Mouse (Mus musculus): ENCODE measurements around the gene Gfy. TPM values are rescaled to one million over a fixed set of nuclear protein-coding genes. Genes with fewer than 3 reads are reported as not detected.
"Not testable (repeated sequence)": the region's sequence is repeated elsewhere in the genome, so short reads cannot be mapped to it uniquely, and the experiment has no call there.

Gene Gfy
- polyA plus RNA-seq, 1 experiment from 2014 or later, result not detected

DNA sequence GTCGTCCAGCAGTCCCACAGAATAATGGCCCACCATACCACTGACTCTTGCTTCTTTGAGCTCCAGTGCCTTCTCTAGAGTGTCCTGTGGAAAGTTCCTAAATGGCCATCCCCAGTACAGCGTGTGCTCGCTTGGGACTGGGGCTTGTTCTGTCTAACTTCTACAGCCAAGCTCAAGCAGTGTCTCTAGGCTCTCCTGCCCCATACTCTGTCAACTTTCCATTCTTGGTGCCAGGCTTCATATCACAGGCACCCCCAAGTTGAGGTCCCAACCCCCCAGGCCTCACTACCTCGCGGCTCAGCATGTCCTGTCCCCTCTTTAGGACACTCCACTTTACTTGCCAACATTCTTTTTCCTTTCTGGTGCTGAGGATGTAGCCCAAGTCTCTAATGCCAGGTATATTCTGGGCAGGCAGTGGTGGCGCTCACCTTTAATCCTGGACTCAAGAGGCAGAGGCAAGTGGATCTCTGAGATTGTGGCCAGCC, 19.0 kb downstream of the Gfy start:
- no peak overlapping the region for H3K4me2 ChIP-seq (ENCODE audit: low read depth, low read length)
- no peak overlapping the region for H3K27ac ChIP-seq (ENCODE audit: low read length)
- 76% methylated on average over 6 of the region's 6 CpGs for WGBS (ENCODE audit: insufficient replicate concordance)
- no peak overlapping the region for H3K9ac ChIP-seq (ENCODE audit: low read depth, low read length)
- H3K4me1 ChIP-seq (ENCODE audit: control insufficient read depth, low read depth, low read length), result peaks cover 14% of the 10 kb centered on the region
- no peaks in the 10 kb centered on the region for H3K9me3 ChIP-seq (replicated peaks; ENCODE audit: control insufficient read depth, low read length)
- peaks cover 32% of the 10 kb centered on the region for H3K27me3 ChIP-seq (ENCODE audit: control insufficient read depth, insufficient read depth, low read depth, low read length)
- H3K4me3 ChIP-seq (ENCODE audit: low read depth, low read length), result no peak overlapping the region
- ATAC-seq (ENCODE audit: low read depth), result no peak
- no peaks in the 10 kb centered on the region for H3K36me3 ChIP-seq (ENCODE audit: control insufficient read depth, insufficient read depth)

DNA sequence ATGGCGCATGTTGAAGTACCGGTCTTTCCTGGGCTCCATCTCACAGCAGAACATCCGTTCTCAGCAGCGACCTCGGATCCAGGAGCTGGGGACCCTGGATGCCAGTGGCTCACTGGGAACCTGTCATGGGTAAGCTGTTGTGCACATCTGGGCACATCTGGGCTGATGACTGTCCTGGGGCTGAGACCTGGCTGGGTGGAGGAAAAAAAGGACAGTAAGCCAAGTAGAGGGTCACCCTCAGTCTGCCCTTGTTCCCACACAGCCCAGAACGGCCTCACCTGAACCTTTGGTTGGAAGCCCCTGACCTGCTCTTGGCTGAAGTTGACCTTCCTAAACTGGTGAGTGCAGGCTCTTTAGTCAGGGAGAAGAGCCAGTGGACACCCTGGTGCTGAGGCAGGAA, 20.4 kb downstream of the Gfy start:
- WGBS (ENCODE audit: insufficient replicate concordance), result 81% methylated on average over 6 of the region's 6 CpGs
- H3K27me3 ChIP-seq (ENCODE audit: control insufficient read depth, insufficient read depth, low read depth, low read length), result peaks cover 18% of the 10 kb centered on the region
- H3K27ac ChIP-seq (ENCODE audit: low read length), result no peak overlapping the region
- H3K4me3 ChIP-seq (ENCODE audit: low read depth, low read length), result no peak overlapping the region
- H3K36me3 ChIP-seq (ENCODE audit: control insufficient read depth, insufficient read depth), result no peaks in the 10 kb centered on the region
- H3K9me3 ChIP-seq (replicated peaks; ENCODE audit: control insufficient read depth, low read length), result no peaks in the 10 kb centered on the region
- no peak overlapping the region for H3K9ac ChIP-seq (ENCODE audit: low read depth, low read length)
- ATAC-seq (ENCODE audit: low read depth), result no peak
- H3K4me1 ChIP-seq (ENCODE audit: control insufficient read depth, low read depth, low read length), result peaks cover 20% of the 10 kb centered on the region
- H3K4me2 ChIP-seq (ENCODE audit: low read depth, low read length), result no peak overlapping the region

DNA sequence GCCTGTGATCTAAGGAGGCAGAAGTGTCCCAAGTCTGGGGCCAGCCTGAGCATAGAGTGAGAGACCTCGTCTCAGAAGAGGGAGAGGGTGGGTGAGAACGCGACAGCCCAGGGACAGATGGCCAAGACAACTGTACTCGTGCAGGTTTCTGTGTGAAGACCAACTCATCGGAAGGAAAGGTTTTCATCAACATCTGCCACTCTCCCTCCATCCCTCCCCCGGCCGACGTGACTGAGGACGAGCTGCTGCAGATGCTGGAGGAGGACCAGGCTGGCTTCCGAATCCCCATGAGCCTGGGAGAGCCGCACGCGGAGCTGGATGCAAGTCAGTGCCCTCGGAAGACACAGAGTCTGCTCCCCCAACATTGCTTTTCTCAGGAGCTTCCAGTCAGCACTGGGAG, 21.9 kb downstream of the Gfy start:
- 81% methylated on average over 14 of the region's 14 CpGs for WGBS (ENCODE audit: insufficient replicate concordance)

DNA sequence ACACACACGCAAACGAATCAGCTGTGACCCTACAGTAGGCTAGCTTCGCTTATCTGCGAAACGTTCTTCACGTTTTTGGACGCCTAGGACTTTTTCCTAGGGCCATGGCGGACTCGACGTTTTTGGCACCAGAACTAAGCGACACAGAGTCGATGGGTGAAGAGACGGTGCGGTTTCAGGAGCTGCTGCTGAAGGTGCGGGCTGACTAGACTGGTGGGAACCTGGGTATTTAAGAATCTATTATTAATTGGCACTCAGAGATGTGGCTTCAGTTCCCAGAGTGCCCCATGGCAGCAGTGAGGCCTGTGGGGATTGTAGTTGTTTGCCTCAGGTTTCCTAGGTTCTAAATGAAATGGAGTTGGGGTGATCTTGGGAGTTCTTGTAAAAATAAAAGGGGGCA, 23.2 kb downstream of the Gfy start:
- no peaks in the 10 kb centered on the region for H3K9me3 ChIP-seq (replicated peaks; ENCODE audit: control insufficient read depth, low read length)
- H3K36me3 ChIP-seq (ENCODE audit: control insufficient read depth, insufficient read depth), result no peaks in the 10 kb centered on the region
- WGBS (ENCODE audit: insufficient replicate concordance), result 82% methylated on average over 15 of the region's 15 CpGs
- H3K27me3 ChIP-seq (ENCODE audit: control insufficient read depth, insufficient read depth, low read depth, low read length), result no peaks in the 10 kb centered on the region
- H3K4me2 ChIP-seq (ENCODE audit: low read depth, low read length), result no peak overlapping the region
- peaks cover 6% of the 10 kb centered on the region for H3K4me1 ChIP-seq (ENCODE audit: control insufficient read depth, low read depth, low read length)
- ATAC-seq (ENCODE audit: low read depth), result no peak
- H3K4me3 ChIP-seq (ENCODE audit: low read depth, low read length), result no peak overlapping the region
- H3K9ac ChIP-seq (ENCODE audit: low read depth, low read length), result no peak overlapping the region
- no peak overlapping the region for H3K27ac ChIP-seq (ENCODE audit: low read length)

More for the DNA sequence above, 21.9 kb downstream of the Gfy start:
- Histone ChIP-seq H3K9me3 (replicated peaks; ENCODE audit: control insufficient read depth, low read length) (no peaks in the 10 kb centered on the region), H3K27me3 (ENCODE audit: control insufficient read depth, insufficient read depth, low read depth, low read length) (peaks cover 3% of the 10 kb centered on the region; the same call in 1 of the 2 replicates), H3K4me3 (ENCODE audit: low read depth, low read length) (no peak overlapping the region), H3K9ac (ENCODE audit: low read depth, low read length) (no peak overlapping the region), H3K4me1 (ENCODE audit: control insufficient read depth, low read depth, low read length) (peaks cover 15% of the 10 kb centered on the region), H3K27ac (ENCODE audit: low read length) (no peak overlapping the region), H3K36me3 (ENCODE audit: control insufficient read depth, insufficient read depth) (no peaks in the 10 kb centered on the region), H3K4me2 (ENCODE audit: low read depth, low read length) (no peak overlapping the region)
- ATAC-seq (ENCODE audit: low read depth), result no peak

DNA sequence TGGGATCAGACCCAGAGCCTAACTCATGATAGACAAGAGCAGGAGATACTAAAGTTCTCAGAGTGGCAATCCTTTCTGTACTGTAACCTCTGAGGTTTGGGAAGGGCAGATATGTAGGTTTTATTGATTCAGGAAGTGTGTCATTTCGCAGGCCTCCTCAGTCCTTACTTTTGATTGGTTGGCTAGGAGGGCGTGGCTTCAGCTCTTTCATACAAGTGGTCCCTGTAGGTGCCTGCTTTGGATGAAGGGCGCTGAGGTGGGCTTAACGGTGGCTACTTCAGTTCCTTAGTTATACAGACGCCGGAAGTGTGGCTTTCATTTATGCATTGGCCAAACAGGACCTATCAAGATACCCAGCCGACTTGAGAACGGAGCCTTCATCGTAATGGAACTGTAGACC, 23.8 kb downstream of the Gfy start:
- Histone ChIP-seq H3K4me1 (ENCODE audit: control insufficient read depth, low read depth, low read length) (peaks cover 6% of the 10 kb centered on the region), H3K27ac (ENCODE audit: low read length) (no peak overlapping the region), H3K9me3 (replicated peaks; ENCODE audit: control insufficient read depth, low read length) (no peaks in the 10 kb centered on the region), H3K4me2 (ENCODE audit: low read depth, low read length) (no peak overlapping the region), H3K27me3 (ENCODE audit: control insufficient read depth, insufficient read depth, low read depth, low read length) (no peaks in the 10 kb centered on the region), H3K36me3 (ENCODE audit: control insufficient read depth, insufficient read depth) (no peaks in the 10 kb centered on the region), H3K4me3 (ENCODE audit: low read depth, low read length) (no peak overlapping the region), H3K9ac (ENCODE audit: low read depth, low read length) (no peak overlapping the region)
- 76% methylated on average over 9 of the region's 9 CpGs for WGBS (ENCODE audit: insufficient replicate concordance)
- no peak for ATAC-seq (ENCODE audit: low read depth)

DNA sequence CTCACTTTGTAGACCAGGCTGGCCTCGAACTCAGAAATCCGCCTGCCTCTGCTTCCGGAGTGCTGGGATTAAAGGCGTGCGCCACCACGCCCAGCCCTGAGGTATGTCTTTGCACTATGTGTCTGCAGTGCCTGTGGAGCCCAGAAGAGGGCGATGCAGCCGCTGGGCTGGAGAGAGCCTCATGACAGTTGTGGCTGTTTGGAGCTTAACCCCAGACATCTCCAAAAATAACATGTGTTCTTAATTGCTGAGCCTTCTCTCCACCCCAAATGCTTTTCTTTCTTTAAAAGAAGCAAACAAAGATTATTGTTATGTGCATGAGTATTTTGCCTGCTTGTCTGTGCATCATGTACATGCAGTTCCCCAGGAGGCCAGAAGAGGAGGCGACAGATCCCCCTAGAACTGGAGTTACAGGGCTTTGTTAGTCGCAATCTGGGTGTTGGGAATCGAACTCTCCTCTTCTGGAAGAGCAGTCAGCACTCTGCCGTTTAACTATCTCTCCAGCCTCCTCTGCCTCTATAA, 24.3 kb downstream of the Gfy start:
- H3K9me3 ChIP-seq (replicated peaks; ENCODE audit: control insufficient read depth, low read length), result no peaks in the 10 kb centered on the region
- peaks cover 6% of the 10 kb centered on the region for H3K4me1 ChIP-seq (ENCODE audit: control insufficient read depth, low read depth, low read length)
- H3K4me2 ChIP-seq (ENCODE audit: low read depth, low read length), result peak overlapping the region; percentile 85
- H3K36me3 ChIP-seq (ENCODE audit: control insufficient read depth, insufficient read depth), result no peaks in the 10 kb centered on the region
- H3K9ac ChIP-seq (ENCODE audit: low read depth, low read length), result 0 out of 2 replicates have a peak overlapping the region, but pooled peaks have one; percentile 5
- no peaks in the 10 kb centered on the region for H3K27me3 ChIP-seq (ENCODE audit: control insufficient read depth, insufficient read depth, low read depth, low read length)
- peak overlapping the region; percentile 76 for H3K4me3 ChIP-seq (ENCODE audit: low read depth, low read length)
- ATAC-seq (ENCODE audit: low read depth), result no peak
- 62% methylated on average over 12 of the region's 12 CpGs for WGBS (ENCODE audit: insufficient replicate concordance)
- H3K27ac ChIP-seq (ENCODE audit: low read length), result peak overlapping the region; percentile 26; the same call in 1 of the 2 replicates

DNA sequence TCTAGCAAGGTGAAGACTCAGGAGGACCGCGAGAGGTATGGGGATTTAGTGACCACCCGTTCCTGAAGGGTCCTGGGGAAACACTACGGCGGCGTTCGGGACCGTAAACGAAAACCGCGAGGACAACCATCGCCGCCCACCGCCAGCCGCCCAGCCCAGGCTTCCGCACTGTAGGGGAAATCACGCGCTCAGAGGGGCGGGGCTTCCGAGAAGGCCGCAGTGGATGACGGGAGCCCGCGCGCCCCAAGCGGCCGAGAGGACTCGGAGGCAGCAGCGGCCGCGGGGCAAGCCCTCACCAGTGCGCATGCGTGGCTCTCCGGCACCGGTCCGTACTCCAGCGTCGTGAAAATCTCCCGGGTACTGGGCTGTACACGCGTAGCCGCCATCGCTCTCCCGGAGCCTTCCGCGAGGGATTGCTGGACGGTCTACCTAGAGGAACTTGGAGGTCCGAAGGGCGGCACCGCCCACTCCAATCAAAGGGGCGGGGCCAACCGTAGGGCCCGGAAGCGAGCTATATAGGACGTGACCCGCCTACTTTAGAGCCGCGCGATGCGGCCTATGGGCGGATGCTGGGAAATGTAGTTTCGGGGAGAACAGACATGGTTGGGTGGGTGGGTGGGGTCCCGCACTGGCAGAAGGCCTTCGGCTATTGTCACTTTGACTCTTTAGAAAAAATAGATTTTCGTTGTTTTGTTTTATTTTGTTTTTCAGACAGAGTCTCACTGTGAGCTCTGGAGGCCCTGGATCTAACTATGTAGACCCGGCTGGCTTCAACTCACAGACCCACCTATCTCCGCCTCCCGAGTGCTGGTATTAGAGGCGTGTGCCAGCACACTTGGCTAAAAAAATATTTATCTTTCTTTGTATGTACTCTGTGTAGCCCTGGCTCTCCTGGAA, 25.0 kb downstream of the Gfy start, which contains the start of the genes Pih1d1 and Aldh16a1:
Gene Pih1d1, plus strand, starts transcription at position 208 of the 897 bp plus-strand sequence.
Gene Aldh16a1, minus strand, starts transcription at position 489 of the 897 bp plus-strand sequence.
- Histone ChIP-seq H3K36me3 (ENCODE audit: control insufficient read depth, insufficient read depth) (no peaks in the 10 kb centered on the region), H3K9me3 (replicated peaks; ENCODE audit: control insufficient read depth, low read length) (no peaks in the 10 kb centered on the region), H3K27ac (ENCODE audit: low read length) (peak within 1 kb of the TSS; percentile 94), H3K27me3 (ENCODE audit: control insufficient read depth, insufficient read depth, low read depth, low read length) (no peaks in the 10 kb centered on the region), H3K4me3 (ENCODE audit: low read depth, low read length) (peak within 1 kb of the TSS; percentile 76), H3K4me2 (ENCODE audit: low read depth, low read length) (peak within 1 kb of the TSS; percentile 85), H3K4me1 (ENCODE audit: control insufficient read depth, low read depth, low read length) (peaks cover 6% of the 10 kb centered on the region), H3K9ac (ENCODE audit: low read depth, low read length) (peak within 1 kb of the TSS; percentile 84)
- ATAC-seq (ENCODE audit: low read depth), result peak; percentile 95
- 1% methylated on average over 66 of the region's 69 CpGs for WGBS (ENCODE audit: insufficient replicate concordance)

DNA sequence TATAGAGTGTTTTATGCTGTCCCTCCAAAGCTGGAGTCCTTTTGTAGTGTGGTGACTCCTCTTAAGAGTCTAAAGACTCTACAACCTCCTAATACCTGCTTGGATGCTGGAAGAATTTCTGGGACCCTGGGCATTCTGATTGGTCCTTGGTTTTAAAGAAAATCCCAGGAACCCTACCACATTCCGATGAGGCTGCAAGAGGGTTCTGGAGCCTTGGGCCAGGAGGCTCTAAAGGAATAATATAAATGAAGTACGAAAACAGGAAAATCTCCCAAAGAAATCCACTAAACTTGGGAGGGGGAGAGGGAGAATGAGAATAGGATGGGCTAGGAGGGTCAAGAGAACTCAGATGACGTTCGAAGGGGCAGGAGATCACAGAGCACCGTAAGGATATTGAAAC, 25.8 kb downstream of the Gfy start:
- H3K36me3 ChIP-seq (ENCODE audit: control insufficient read depth, insufficient read depth), result no peaks in the 10 kb centered on the region
- peak overlapping the region; percentile 94 for H3K27ac ChIP-seq (ENCODE audit: low read length)
- H3K9me3 ChIP-seq (replicated peaks; ENCODE audit: control insufficient read depth, low read length), result no peaks in the 10 kb centered on the region
- no peak for ATAC-seq (ENCODE audit: low read depth)
- under 1% methylated on average over 5 of the region's 5 CpGs for WGBS (ENCODE audit: insufficient replicate concordance)
- H3K27me3 ChIP-seq (ENCODE audit: control insufficient read depth, insufficient read depth, low read depth, low read length), result no peaks in the 10 kb centered on the region
- peak overlapping the region; percentile 76 for H3K4me3 ChIP-seq (ENCODE audit: low read depth, low read length)
- peak overlapping the region; percentile 84 for H3K9ac ChIP-seq (ENCODE audit: low read depth, low read length)
- H3K4me2 ChIP-seq (ENCODE audit: low read depth, low read length), result peak overlapping the region; percentile 85
- H3K4me1 ChIP-seq (ENCODE audit: control insufficient read depth, low read depth, low read length), result peaks cover 6% of the 10 kb centered on the region

DNA sequence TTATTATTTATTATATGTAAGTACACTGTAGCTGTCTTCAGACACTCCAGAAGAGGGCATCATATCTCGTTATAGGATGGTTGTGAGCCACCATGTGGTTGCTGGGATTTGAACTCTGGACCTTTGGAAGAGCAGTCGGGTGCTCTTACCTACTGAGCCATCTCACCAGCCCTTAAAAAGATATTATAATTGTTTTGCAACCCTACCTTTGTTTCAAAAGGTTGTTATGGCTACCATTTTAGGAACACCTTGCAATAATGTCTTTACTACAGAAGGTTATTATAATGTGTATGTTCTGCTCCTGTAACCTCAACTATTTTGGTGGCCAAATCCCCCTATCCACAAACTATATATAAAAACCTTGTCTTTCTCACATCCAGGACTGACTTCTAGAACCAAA, 26.3 kb downstream of the Gfy start:
- not testable (repeated sequence) for H3K4me3 ChIP-seq (ENCODE audit: low read depth, low read length); H3K9me3 ChIP-seq (replicated peaks; ENCODE audit: control insufficient read depth, low read length); H3K27me3 ChIP-seq (ENCODE audit: control insufficient read depth, insufficient read depth, low read depth, low read length); H3K36me3 ChIP-seq (ENCODE audit: control insufficient read depth, insufficient read depth); ATAC-seq (ENCODE audit: low read depth); H3K4me1 ChIP-seq (ENCODE audit: control insufficient read depth, low read depth, low read length); H3K9ac ChIP-seq (ENCODE audit: low read depth, low read length); H3K27ac ChIP-seq (ENCODE audit: low read length)
- 71% methylated on average over 2 of the region's 2 CpGs for WGBS (ENCODE audit: insufficient replicate concordance)
- 0 out of 2 replicates have a peak overlapping the region, but pooled peaks have one; percentile 85 for H3K4me2 ChIP-seq (ENCODE audit: low read depth, low read length)

Measured in liver, embryonic 16.5 days (tissue).